Mouse (Mus musculus) myocyte (in vitro differentiated cells): ENCODE results near the gene Tcirg1. TPM values are rescaled to one million over a fixed set of nuclear protein-coding genes. Genes with fewer than 3 reads are reported as not detected.
A peak's percentile ranks its signal among the peaks of the same experiment; 100 is the strongest.

Experiments used
- H3K27me3 ChIP-seq: one replicate; pipeline ENCODE4 v1.6.1; 2011; ENCODE audit not compliant: control insufficient read depth, insufficient read depth, insufficient read length
- H3K36me3 ChIP-seq: one replicate; pipeline ENCODE4 v1.6.1; 2011; ENCODE audit not compliant: control insufficient read depth, insufficient read depth
- H3K4me2 ChIP-seq: one replicate; pipeline ENCODE4 v1.6.1; 2011; ENCODE audit warnings: low read depth, control low read depth
- H3K4me3 ChIP-seq: one replicate; pipeline ENCODE4 v1.5.1; 2011; ENCODE audit warnings: mild to moderate bottlenecking, control low read depth, moderate library complexity
- H3K79me2 ChIP-seq: one replicate; pipeline ENCODE4 v1.6.1; 2011; ENCODE audit not compliant: control insufficient read depth, insufficient read depth
- H3ac ChIP-seq: one replicate; pipeline ENCODE4 v1.6.1; 2011; ENCODE audit not compliant: control insufficient read depth, insufficient read length
- CEBPB ChIP-seq: IDR thresholded peaks from 2 replicates; pipeline ENCODE4 v1.6.1; 2011; ENCODE audit warnings: mild to moderate bottlenecking, moderate library complexity; ENCODE audit not compliant: poor library complexity, insufficient read depth, severe bottlenecking
- E2F4 ChIP-seq: IDR thresholded peaks from one replicate; pipeline ENCODE4 v1.6.1; 2011; ENCODE audit warnings: mild to moderate bottlenecking, control low read depth, moderate library complexity; ENCODE audit not compliant: insufficient read depth
- MAX ChIP-seq: IDR thresholded peaks from one replicate; pipeline ENCODE4 v1.6.1; 2011; ENCODE audit warnings: low read depth, mild to moderate bottlenecking, control low read depth
- MYOD1 ChIP-seq, 3 experiments: IDR thresholded peaks; one replicate each; pipeline ENCODE4 v1.6.1; 2011; ENCODE audit warnings: control low read depth in 2 of 3, low read depth in 2 of 3, mild to moderate bottlenecking in 2 of 3, moderate library complexity in 1 of 3; ENCODE audit not compliant: insufficient read length in 2 of 3, control insufficient read depth in 1 of 3
- MYOG ChIP-seq, 3 experiments: IDR thresholded peaks; one replicate each; pipeline ENCODE4 v1.6.1; 2011; ENCODE audit warnings: control low read depth in 2 of 3, low read depth in 2 of 3, mild to moderate bottlenecking in 2 of 3; ENCODE audit not compliant: insufficient read length in 2 of 3, control insufficient read depth in 1 of 3, insufficient read depth in 1 of 3
- POLR2A ChIP-seq: IDR thresholded peaks from one replicate; pipeline ENCODE4 v1.6.1; 2011; ENCODE audit warnings: low read depth, mild to moderate bottlenecking, control low read depth, moderate library complexity; ENCODE audit not compliant: insufficient read length
- POLR2AphosphoS2 ChIP-seq: IDR thresholded peaks from one replicate; pipeline ENCODE4 v1.6.1; 2011; ENCODE audit warnings: low read depth, control low read depth; ENCODE audit not compliant: insufficient read length
- REST ChIP-seq: IDR thresholded peaks from one replicate; pipeline ENCODE4 v1.6.1; 2011; ENCODE audit warnings: mild to moderate bottlenecking, control low read depth, moderate library complexity; ENCODE audit not compliant: insufficient read depth, insufficient read length
- SRF ChIP-seq: IDR thresholded peaks from one replicate; pipeline ENCODE4 v1.6.1; 2011; ENCODE audit warnings: low read depth; ENCODE audit not compliant: control insufficient read depth, insufficient read length
- TCF12 ChIP-seq: IDR thresholded peaks from one replicate; pipeline ENCODE4 v1.6.1; 2011; ENCODE audit warnings: mild to moderate bottlenecking, control low read depth; ENCODE audit not compliant: poor library complexity, insufficient read depth, severe bottlenecking
- TCF3 ChIP-seq: IDR thresholded peaks from one replicate; pipeline ENCODE4 v1.6.1; 2011; ENCODE audit warnings: low read depth, control low read depth; ENCODE audit not compliant: insufficient read length
- USF1 ChIP-seq: IDR thresholded peaks from one replicate; pipeline ENCODE4 v1.6.1; 2011; ENCODE audit warnings: low read depth, mild to moderate bottlenecking, control low read depth, moderate library complexity
- polyA plus RNA-seq: library from polyadenylated mRNA; unstranded; fragments of >200 nt; fragmentation: generic; extraction: Trizol; gene quantifications from one replicate; pipeline ENCODE4 v1.2.1, GENCODE M21; 2012; ENCODE audit warnings: missing spikeins

Tcirg1 gene
- polyA plus RNA-seq, 1 experiment, result 50.9 TPM

- H3K27me3 ChIP-seq, result no peaks in the 10 kb centered on the region
- peak overlapping the region; percentile 84 for H3K4me3 ChIP-seq
- no peak for TF ChIP-seq MYOD1 (IDR thresholded peaks at IDR 0.05; ENCODE audit: control insufficient read depth in 1 of 3, insufficient read length in 2 of 3, low read depth in 2 of 3)
- H3ac ChIP-seq, result peak overlapping the region; percentile 45
- H3K36me3 ChIP-seq, result peaks cover 22% of the 10 kb centered on the region
- peak overlapping the region; percentile 95 for H3K4me2 ChIP-seq
- peaks cover 31% of the 10 kb centered on the region for H3K79me2 ChIP-seq
Measured at GRCm38 (mm10) chr19:3904363-3904675, 2.6 kb downstream of the Tcirg1 start.

GRCm38 (mm10) chr19:3903648-3904362 lies 3.1 kb downstream of the Tcirg1 start:
- Histone ChIP-seq H3ac (peak overlapping the region; percentile 17), H3K36me3 (peaks cover 27% of the 10 kb centered on the region), H3K79me2 (peaks cover 31% of the 10 kb centered on the region), H3K4me3 (peak overlapping the region; percentile 84), H3K4me2 (peak overlapping the region; percentile 95), H3K27me3 (no peaks in the 10 kb centered on the region)
- TF ChIP-seq POLR2AphosphoS2 (no peak), MAX (no peak), TCF3 (no peak), TCF12 (no peak), MYOG (IDR thresholded peaks at IDR 0.05; ENCODE audit: control insufficient read depth in 1 of 3, insufficient read depth in 1 of 3, insufficient read length in 2 of 3, low read depth in 2 of 3) (no peak), POLR2A (no peak), USF1 (no peak), MYOD1 (IDR thresholded peaks at IDR 0.05; ENCODE audit: control insufficient read depth in 1 of 3, insufficient read length in 2 of 3, low read depth in 2 of 3) (no peak), REST (no peak), SRF (no peak), E2F4 (no peak), CEBPB (no peak)

GRCm38 (mm10) chr19:3902966-3903365 lies 4.0 kb downstream of the Tcirg1 start:
- Histone ChIP-seq H3K36me3 (peaks cover 29% of the 10 kb centered on the region), H3K4me3 (peak overlapping the region; percentile 84), H3K79me2 (peaks cover 31% of the 10 kb centered on the region), H3K4me2 (peak overlapping the region; percentile 95), H3ac (peak overlapping the region; percentile 17), H3K27me3 (no peaks in the 10 kb centered on the region)
- TF ChIP-seq TCF12 (no peak), MAX (no peak), POLR2AphosphoS2 (no peak), USF1 (no peak), MYOD1 (IDR thresholded peaks at IDR 0.05; ENCODE audit: control insufficient read depth in 1 of 3, insufficient read length in 2 of 3, low read depth in 2 of 3) (no peak), POLR2A (no peak), TCF3 (no peak), MYOG (IDR thresholded peaks at IDR 0.05; ENCODE audit: control insufficient read depth in 1 of 3, insufficient read depth in 1 of 3, insufficient read length in 2 of 3, low read depth in 2 of 3) (no peak), CEBPB (no peak), REST (no peak), SRF (no peak), E2F4 (no peak)

- H3K36me3 ChIP-seq, result peaks cover 54% of the 10 kb centered on the region
- H3K27me3 ChIP-seq, result no peaks in the 10 kb centered on the region
- TF ChIP-seq SRF (no peak), TCF3 (no peak), POLR2A (no peak)
- no peak overlapping the region for H3ac ChIP-seq
- H3K4me3 ChIP-seq, result no peak overlapping the region
- peaks cover 11% of the 10 kb centered on the region for H3K79me2 ChIP-seq
- H3K4me2 ChIP-seq, result no peak overlapping the region
Measured at GRCm38 (mm10) chr19:3899618-3900017, 7.3 kb downstream of the Tcirg1 start.

- H3K27me3 ChIP-seq, result no peaks in the 10 kb centered on the region
- peaks cover 60% of the 10 kb centered on the region for H3K36me3 ChIP-seq
- H3K4me2 ChIP-seq, result no peak overlapping the region
- no peak for TF ChIP-seq TCF3
- no peak for TF ChIP-seq MYOG (IDR thresholded peaks at IDR 0.05; ENCODE audit: control insufficient read depth in 1 of 3, insufficient read depth in 1 of 3, insufficient read length in 2 of 3, low read depth in 2 of 3)
- no peak for TF ChIP-seq REST
- TF ChIP-seq USF1, result no peak
- no peak for TF ChIP-seq CEBPB
- TF ChIP-seq E2F4, result no peak
- TF ChIP-seq SRF, result no peak
- TF ChIP-seq POLR2A, result no peak
- no peak for TF ChIP-seq TCF12
- TF ChIP-seq MAX, result no peak
- no peak for TF ChIP-seq POLR2AphosphoS2
- no peak for TF ChIP-seq MYOD1 (IDR thresholded peaks at IDR 0.05; ENCODE audit: control insufficient read depth in 1 of 3, insufficient read length in 2 of 3, low read depth in 2 of 3)
- H3K79me2 ChIP-seq, result peaks cover 4% of the 10 kb centered on the region
- no peak overlapping the region for H3ac ChIP-seq
- H3K4me3 ChIP-seq, result no peak overlapping the region
Measured at GRCm38 (mm10) chr19:3898952-3899351, 8.0 kb downstream of the Tcirg1 start.
